In the genomic region with DNA sequence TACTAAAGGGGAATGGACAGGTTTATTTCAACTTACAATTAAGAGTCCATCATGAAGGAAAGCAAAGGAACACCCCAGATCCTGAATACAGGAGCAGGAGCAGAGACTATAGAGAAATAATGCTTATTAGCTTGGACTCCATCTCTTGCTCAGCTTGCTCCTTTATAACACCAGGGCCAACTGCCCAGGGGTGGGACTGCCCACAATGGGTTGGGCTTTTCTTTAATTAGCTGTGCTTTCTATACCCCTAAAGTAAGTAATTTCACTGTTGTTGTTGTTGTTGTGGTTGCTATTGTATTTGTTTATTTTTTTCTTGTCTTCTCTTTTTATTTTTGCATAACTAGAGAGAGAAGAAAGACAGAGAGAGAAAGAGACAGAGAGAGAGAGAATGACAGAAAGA, we compare ENCODE assay signal across 16 mouse cellular contexts.
"Had no signal": no experiment of that assay in that cellular context is flagged by ENCODE, and none has a peak within 500 bp of the region (broad histone marks: within the 10 kb centered on the region; RNA-seq: fewer than 3 reads in every experiment).

No protein-coding gene starts in this region.

- H3K27me3 ChIP-seq: liver, embryonic 13.5 days; neural tube, embryonic 13.5 days had no signal

- H3K4me2 ChIP-seq: liver, embryonic 13.5 days; neural tube, embryonic 13.5 days had no signal

- H3K27ac ChIP-seq: kidney, postnatal 0 days; layer of hippocampus, adult 2 months; liver, embryonic 13.5 days; macrophage; stomach, postnatal 0 days had no signal

- H3K9ac ChIP-seq: liver, embryonic 13.5 days; neural tube, embryonic 13.5 days had no signal

- H3K36me3 ChIP-seq: liver, embryonic 13.5 days; neural tube, embryonic 13.5 days had no signal

- H3K9me3 ChIP-seq: liver, embryonic 13.5 days; neural tube, embryonic 13.5 days had no signal

- H3K4me1 ChIP-seq: liver, embryonic 13.5 days had no signal

- DNase-seq: kidney, adult 18-20 months; kidney, postnatal 25 days; layer of hippocampus, adult 9-11 months; liver, embryonic 13.5 days; lung, adult 2 months; right cerebral cortex, adult 18-20 months; right cerebral cortex, postnatal 14 days; right cerebral cortex, postnatal 4 days; thymus, adult 2 months; thymus, postnatal 14 days had no signal

- H3K4me3 ChIP-seq: layer of hippocampus, adult 2 months; liver, embryonic 13.5 days; myocyte; neural tube, embryonic 13.5 days had no signal
